Comparison of ENCODE assay signal across 8 mouse cellular contexts in genomic region chr11:87710262-87710615, GRCm38 (mm10). TPM values are rescaled to one million over a fixed set of nuclear protein-coding genes. Genes with fewer than 3 reads are reported as not detected.
DNase-seq lines count a peak whose midpoint lies in the region; ATAC-seq and TF ChIP-seq lines count a peak whose summit lies in the region.
"Had no signal": no experiment of that assay in that cellular context is flagged by ENCODE, and none has a peak within 500 bp of the region (broad histone marks: within the 10 kb centered on the region; RNA-seq: fewer than 3 reads in every experiment).

No protein-coding gene starts in this region.

- peak overlapping the region; percentile 91 for H3K27ac ChIP-seq in lung, embryonic 15.5 days
- H3K27ac ChIP-seq in forebrain, postnatal 0 days (ENCODE audit: low read depth, low read length), result no peak overlapping the region
- peak overlapping the region; percentile 13; the same call in 1 of the 2 replicates for H3K27ac ChIP-seq in liver, embryonic 13.5 days
- H3K27ac ChIP-seq in stomach, postnatal 0 days (replicated peaks), result peak overlapping the region; percentile 86

- 35% methylated on average over 7 of the region's 7 CpGs for WGBS in lung, embryonic 15.5 days
- WGBS in forebrain, postnatal 0 days, result 47% methylated on average over 7 of the region's 7 CpGs
- WGBS in liver, embryonic 13.5 days (ENCODE audit: insufficient replicate concordance), result 57% methylated on average over 7 of the region's 7 CpGs
- WGBS in stomach, postnatal 0 days, result 37% methylated on average over 7 of the region's 7 CpGs

- H3K9ac ChIP-seq in lung, embryonic 15.5 days, result peak overlapping the region; percentile 33; the same call in 1 of the 2 replicates
- H3K9ac ChIP-seq in forebrain, postnatal 0 days, result no peak overlapping the region
- H3K9ac ChIP-seq in liver, embryonic 13.5 days, result peak overlapping the region; percentile 56
- H3K9ac ChIP-seq in stomach, postnatal 0 days (ENCODE audit: low read length), result no peak overlapping the region

- TF ChIP-seq CTCF in forebrain, postnatal 0 days (IDR thresholded peaks at IDR 0.05; ENCODE audit: low read depth), result no peak
- no peak for TF ChIP-seq CTCF in stomach, postnatal 0 days (IDR thresholded peaks at IDR 0.05; ENCODE audit: low read depth)

- no peaks in the 10 kb centered on the region for H3K9me3 ChIP-seq in lung, embryonic 15.5 days
- H3K9me3 ChIP-seq in forebrain, postnatal 0 days (ENCODE audit: low read length), result no peaks in the 10 kb centered on the region
- H3K9me3 ChIP-seq in liver, embryonic 13.5 days (replicated peaks), result no peaks in the 10 kb centered on the region
- H3K9me3 ChIP-seq in stomach, postnatal 0 days (ENCODE audit: control insufficient read depth, low read length), result no peaks in the 10 kb centered on the region

- no peaks in the 10 kb centered on the region for H3K36me3 ChIP-seq in lung, embryonic 15.5 days
- no peaks in the 10 kb centered on the region for H3K36me3 ChIP-seq in forebrain, postnatal 0 days (ENCODE audit: insufficient read depth)
- no peaks in the 10 kb centered on the region for H3K36me3 ChIP-seq in liver, embryonic 13.5 days
- no peaks in the 10 kb centered on the region for H3K36me3 ChIP-seq in stomach, postnatal 0 days (ENCODE audit: control insufficient read depth, insufficient read depth, low read length)

- peak overlapping the region; percentile 30 for H3K4me3 ChIP-seq in lung, embryonic 15.5 days
- H3K4me3 ChIP-seq in forebrain, postnatal 0 days (ENCODE audit: low read depth, low read length), result peak overlapping the region; percentile 16
- H3K4me3 ChIP-seq in liver, embryonic 13.5 days (replicated peaks), result peak overlapping the region; percentile 36
- 0 out of 2 replicates have a peak overlapping the region, but pooled peaks have one; percentile 20 for H3K4me3 ChIP-seq in stomach, postnatal 0 days (ENCODE audit: low read depth, low read length)

- H3K27me3 ChIP-seq in lung, embryonic 15.5 days, result no peaks in the 10 kb centered on the region
- H3K27me3 ChIP-seq in forebrain, postnatal 0 days (ENCODE audit: insufficient read depth, low read length), result no peaks in the 10 kb centered on the region
- no peaks in the 10 kb centered on the region for H3K27me3 ChIP-seq in liver, embryonic 13.5 days
- H3K27me3 ChIP-seq in stomach, postnatal 0 days (ENCODE audit: control insufficient read depth, insufficient read depth, low read length), result no peaks in the 10 kb centered on the region

- TF ChIP-seq EP300 in stomach, postnatal 0 days (optimal IDR thresholded peaks at IDR 0.05), result no peak

- H3K4me1 ChIP-seq in lung, embryonic 15.5 days, result peaks cover 25% of the 10 kb centered on the region
- 0 out of 2 replicates have a peak, but pooled peaks cover 5% of the 10 kb centered on the region for H3K4me1 ChIP-seq in forebrain, postnatal 0 days (ENCODE audit: insufficient read depth)
- H3K4me1 ChIP-seq in liver, embryonic 13.5 days (replicated peaks), result peaks cover 89% of the 10 kb centered on the region
- 0 out of 2 replicates have a peak, but pooled peaks cover 2% of the 10 kb centered on the region for H3K4me1 ChIP-seq in stomach, postnatal 0 days (replicated peaks; ENCODE audit: control insufficient read depth, insufficient read depth)

- no peak for DNase-seq in lung, postnatal 14 days
- DNase-seq in forebrain, postnatal 0 days, result no peak
- DNase-seq in liver, embryonic 13.5 days, result no peak
- no peak for DNase-seq in stomach, postnatal 0 days (ENCODE audit: low spot score)
- DNase-seq in layer of hippocampus, adult 18-20 months (ENCODE audit: low spot score in 2 of 2), result no peak
- no peak for DNase-seq in frontal cortex, adult 2 months (ENCODE audit: extremely low spot score in 1 of 2, low spot score in 1 of 2)

- peak overlapping the region; percentile 55 for H3K4me2 ChIP-seq in lung, embryonic 15.5 days
- peak overlapping the region; percentile 43 for H3K4me2 ChIP-seq in forebrain, postnatal 0 days (ENCODE audit: low read depth)
- peak overlapping the region; percentile 62 for H3K4me2 ChIP-seq in liver, embryonic 13.5 days
- H3K4me2 ChIP-seq in stomach, postnatal 0 days (replicated peaks; ENCODE audit: low read depth), result peak overlapping the region; percentile 53

- no peak for ATAC-seq in lung, embryonic 15.5 days (ENCODE audit: borderline replicate concordance, extremely low read depth, low FRiP score, low TSS enrichment)
- no peak for ATAC-seq in forebrain, postnatal 0 days
- ATAC-seq in liver, embryonic 13.5 days (ENCODE audit: low read depth), result no peak
- peak; percentile 54; the same call in 1 of the 2 replicates for ATAC-seq in stomach, postnatal 0 days (ENCODE audit: low FRiP score, low TSS enrichment)

RNA-seq across cellular contexts. Expression of gene Supt4a, which starts 27.1 kb away (rescaled TPM):
- polyA plus RNA-seq in lung, embryonic 15.5 days (2015; fragmentation: Nextera tagmentation; extraction: Ambion mirVana), result 144 and 155 TPM in 2 replicates
- total RNA-seq in forebrain, postnatal 0 days (2014; rRNA removed), result 64.9 and 78.5 TPM in 2 replicates
- 141 and 159 TPM in 2 replicates for polyA plus RNA-seq in forebrain, postnatal 0 days (2015; fragmentation: Nextera tagmentation; extraction: Ambion mirVana)
- polyA plus RNA-seq in liver, embryonic 13.5 days (2015; fragmentation: Nextera tagmentation; extraction: Ambion mirVana), result 219 and 233 TPM in 2 replicates
- 119 and 121 TPM in 2 replicates for polyA plus RNA-seq in stomach, postnatal 0 days (2015; fragmentation: Nextera tagmentation; extraction: Ambion mirVana)
- total RNA-seq in layer of hippocampus, adult 18-20 months (2021), result 10 to 100 TPM; 75.6 to 77.3 TPM
- polyA plus RNA-seq in frontal cortex, adult 2 months (2012; rRNA removed), result 146 and 148 TPM in 2 replicates

RNA-seq across cellular contexts. Expression of gene Rnf43, which starts 47.7 kb away (rescaled TPM):
- 14.3 and 16.4 TPM in 2 replicates for polyA plus RNA-seq in lung, embryonic 15.5 days (2015; fragmentation: Nextera tagmentation; extraction: Ambion mirVana)
- total RNA-seq in forebrain, postnatal 0 days (2014; rRNA removed), result 1.0 and 1.8 TPM in 2 replicates
- 0.79 and 0.84 TPM in 2 replicates for polyA plus RNA-seq in forebrain, postnatal 0 days (2015; fragmentation: Nextera tagmentation; extraction: Ambion mirVana)
- 3.8 and 5.5 TPM in 2 replicates for polyA plus RNA-seq in liver, embryonic 13.5 days (2015; fragmentation: Nextera tagmentation; extraction: Ambion mirVana)
- 6.6 and 7.4 TPM in 2 replicates for polyA plus RNA-seq in stomach, postnatal 0 days (2015; fragmentation: Nextera tagmentation; extraction: Ambion mirVana)
- total RNA-seq in layer of hippocampus, adult 18-20 months (2021), result 1 to 10 TPM; 2.5 to 3.1 TPM
- polyA plus RNA-seq in frontal cortex, adult 2 months (2012; rRNA removed), result 1.4 and 1.7 TPM in 2 replicates
- total RNA-seq: hematopoietic stem cell, adult 5-6 weeks had no signal

RNA-seq across cellular contexts. Expression of gene Tspoap1, which starts 50.1 kb away (rescaled TPM):
- 1.4 and 2.7 TPM in 2 replicates for polyA plus RNA-seq in lung, embryonic 15.5 days (2015; fragmentation: Nextera tagmentation; extraction: Ambion mirVana)
- total RNA-seq in forebrain, postnatal 0 days (2014; rRNA removed), result 119 and 199 TPM in 2 replicates
- polyA plus RNA-seq in forebrain, postnatal 0 days (2015; fragmentation: Nextera tagmentation; extraction: Ambion mirVana), result 10.5 and 20.1 TPM in 2 replicates
- polyA plus RNA-seq in liver, embryonic 13.5 days (2015; fragmentation: Nextera tagmentation; extraction: Ambion mirVana), result 2.7 and 3.1 TPM in 2 replicates
- 0.56 and 0.70 TPM in 2 replicates for polyA plus RNA-seq in stomach, postnatal 0 days (2015; fragmentation: Nextera tagmentation; extraction: Ambion mirVana)
- 100 to 1,000 TPM; 128 to 144 TPM for total RNA-seq in layer of hippocampus, adult 18-20 months (2021)
- polyA plus RNA-seq in frontal cortex, adult 2 months (2012; rRNA removed), result 294 and 326 TPM in 2 replicates

Comparison
In these comparisons a context has a peak if more than half of its experiments do, and no peak if none do; other contexts are left out.
1. H3K9ac ChIP-seq: peak in lung, embryonic 15.5 days (single experiment) and liver, embryonic 13.5 days (single experiment); none in forebrain, postnatal 0 days (single experiment) and stomach, postnatal 0 days (single experiment).
2. RNA of gene Tspoap1, which starts 50.1 kb away (polyA plus RNA-seq): 294 to 326 TPM in frontal cortex, adult 2 months; 10.5 to 20.1 TPM in forebrain, postnatal 0 days, 2.7 to 3.1 TPM in liver, embryonic 13.5 days, 1.4 to 2.7 TPM in lung, embryonic 15.5 days and 0.56 to 0.70 TPM in stomach, postnatal 0 days; every median in the first group is over 10 times any median in the second.
3. Peak in every context shown above with its lines, with median percentiles within 50 percentile points of each other: H3K4me2 ChIP-seq and H3K4me3 ChIP-seq.